Mouse (Mus musculus) testis, adult 2 months (tissue): Measurements from ENCODE around the gene Sim2.

ENCODE experiments used
- CTCF ChIP-seq: fragments of 200-500 bp; IDR thresholded peaks from 2 replicates; pipeline ENCODE4 v1.5.1; 2012; ENCODE audit warnings: low read depth, mild to moderate bottlenecking, inconsistent platforms, low read length, moderate library complexity; ENCODE audit not compliant: control insufficient read depth, insufficient read depth, insufficient replicate concordance
- POLR2A ChIP-seq: fragments of 200-500 bp; IDR thresholded peaks from 2 replicates; pipeline ENCODE4 v1.6.1; 2012; ENCODE audit warnings: low read depth, mild to moderate bottlenecking, inconsistent platforms, low read length, moderate library complexity; ENCODE audit not compliant: control insufficient read depth

DNA sequence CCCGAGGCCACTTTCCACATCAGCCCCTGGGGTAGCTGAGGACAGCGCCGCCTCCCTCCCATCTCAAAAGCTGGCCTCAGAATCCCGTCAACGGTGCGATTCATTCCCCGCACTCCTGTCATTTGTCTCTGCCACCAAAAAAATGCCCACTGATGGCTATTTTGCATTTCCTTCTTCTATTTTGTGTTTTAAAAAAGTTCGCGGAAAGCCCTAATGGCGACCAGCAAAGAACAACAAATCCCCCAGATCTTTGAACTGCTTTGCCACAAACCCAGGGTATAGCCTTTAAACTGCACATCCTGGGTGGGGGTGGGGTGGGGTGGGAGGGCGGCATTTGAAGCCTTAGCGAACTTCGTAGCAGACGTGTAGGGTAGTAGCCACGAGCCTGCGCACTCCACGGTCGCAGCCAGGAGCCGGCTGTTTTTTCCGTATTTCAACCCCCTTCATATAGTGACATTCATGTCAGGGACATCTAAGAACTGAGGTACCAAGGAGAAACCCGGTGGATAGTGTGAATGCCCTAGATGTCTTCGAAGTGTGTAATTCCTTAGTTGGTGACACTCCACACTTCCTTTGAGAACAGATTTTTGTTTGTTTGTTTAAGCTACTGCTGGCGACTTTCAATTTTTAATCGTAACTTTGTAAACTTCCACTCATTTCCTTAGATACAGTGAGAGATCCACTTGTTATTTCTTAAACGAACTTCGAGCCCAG, 10.5 kb downstream of the Sim2 start:
- TF ChIP-seq CTCF, result no peak
- TF ChIP-seq POLR2A, result no peak
